Mouse (Mus musculus) kidney, adult 2 months (tissue): ENCODE results near the gene Cnpy2. TPM values are rescaled to one million over a fixed set of nuclear protein-coding genes. Genes with fewer than 3 reads are reported as not detected.

Experiments used
- DNase-seq: peaks from one replicate; pipeline ENCODE4 v3.0.0; 2021
- H3K27ac ChIP-seq: fragments of 200-500 bp; 2 replicates; pipeline ENCODE4 v1.5.1; 2012; ENCODE audit warnings: low read depth, low read length, control low read depth, inconsistent platforms; ENCODE audit not compliant: insufficient read depth
- H3K27me3 ChIP-seq: fragments of 200-500 bp; replicated peaks from 2 replicates; pipeline ENCODE4 v1.6.1; 2012; ENCODE audit warnings: mild to moderate bottlenecking, moderate library complexity, low read length, inconsistent platforms; ENCODE audit not compliant: control insufficient read depth, insufficient read depth
- H3K36me3 ChIP-seq: fragments of 200-500 bp; 2 replicates; pipeline ENCODE4 v1.6.1; 2012; ENCODE audit warnings: mild to moderate bottlenecking, moderate library complexity, low read length, inconsistent platforms; ENCODE audit not compliant: control insufficient read depth, insufficient read depth
- H3K4me1 ChIP-seq: fragments of 200-500 bp; 2 replicates; pipeline ENCODE4 v1.6.1; 2011; ENCODE audit warnings: low read length; ENCODE audit not compliant: control insufficient read depth, insufficient read depth
- H3K4me3 ChIP-seq: fragments of 200-500 bp; 2 replicates; pipeline ENCODE4 v1.5.1; 2011; ENCODE audit warnings: mild to moderate bottlenecking, low read depth, low read length, control low read depth; ENCODE audit not compliant: insufficient read depth
- CTCF ChIP-seq: fragments of 200-500 bp; conservative IDR thresholded peaks from 2 replicates; pipeline ENCODE4 v1.5.1; 2011; ENCODE audit warnings: low read depth, mild to moderate bottlenecking, control low read depth, low read length, moderate library complexity, mixed read lengths; ENCODE audit not compliant: insufficient read depth, insufficient read length
- POLR2A ChIP-seq: fragments of 200-500 bp; IDR thresholded peaks from one replicate; pipeline ENCODE4 v1.6.1; 2011; ENCODE audit warnings: low read depth, low read length, control low read depth
- WGBS: fragments of 180-500 bp; shearing (Covaris S2); methylation state at CpG from one replicate; pipeline ENCODE4 v1.1.7; 2018; 5-methylcytosine and 5-hydroxymethylcytosine counted together
- polyA plus RNA-seq: library from polyadenylated mRNA; depleted of rRNA; stranded (reverse); fragments of >200 nt; gene quantifications from 2 replicates; pipeline ENCODE4 v1.2.3, GENCODE M21; 2012

Cnpy2 gene
- polyA plus RNA-seq, 1 experiment = 118 TPM

- Histone ChIP-seq H3K27me3 (no peaks in the 10 kb centered on the region), H3K27ac (peak overlapping the region; percentile 36; the same call in 1 of the 2 replicates), H3K4me1 (peaks cover 9% of the 10 kb centered on the region), H3K36me3 (no peaks in the 10 kb centered on the region), H3K4me3 (no peak overlapping the region)
- TF ChIP-seq CTCF (no peak), POLR2A (no peak)
- WGBS = 7% methylated on average over 7 of the region's 7 CpGs
- DNase-seq = peak; percentile 91
These were observed 22.5 kb downstream of the Cnpy2 start for GRCm38 (mm10) chr10:128344568-128345275.

- TF ChIP-seq POLR2A (no peak), CTCF (no peak)
- no peak overlapping the region for H3K4me3 ChIP-seq
- H3K27me3 ChIP-seq = no peaks in the 10 kb centered on the region
- no peak overlapping the region for H3K27ac ChIP-seq
- peaks cover 5% of the 10 kb centered on the region for H3K36me3 ChIP-seq
- no peak for DNase-seq
- H3K4me1 ChIP-seq = peaks cover 9% of the 10 kb centered on the region
- 85% methylated on average over 8 of the region's 8 CpGs for WGBS
These were observed 25.3 kb downstream of the Cnpy2 start for GRCm38 (mm10) chr10:128347541-128347940.

- peak; percentile 71 for DNase-seq
- TF ChIP-seq POLR2A (no peak), CTCF (peak; percentile 26; the same call in 1 of the 2 replicates)
- H3K4me1 ChIP-seq = no peaks in the 10 kb centered on the region
- H3K36me3 ChIP-seq = peaks cover 12% of the 10 kb centered on the region
- no peaks in the 10 kb centered on the region for H3K27me3 ChIP-seq
- no peak overlapping the region for H3K27ac ChIP-seq
- 58% methylated on average over 2 of the region's 2 CpGs for WGBS
- H3K4me3 ChIP-seq = no peak overlapping the region
These were observed 36.5 kb downstream of the Cnpy2 start for GRCm38 (mm10) chr10:128358796-128359195.

- no peak for TF ChIP-seq CTCF
- Histone ChIP-seq H3K4me3 (no peak overlapping the region), H3K27me3 (no peaks in the 10 kb centered on the region), H3K36me3 (peaks cover 8% of the 10 kb centered on the region; the same call in 1 of the 2 replicates), H3K27ac (no peak overlapping the region), H3K4me1 (no peaks in the 10 kb centered on the region)
- WGBS = 83% methylated on average over 6 of the region's 6 CpGs
- DNase-seq = no peak
These were observed 37.0 kb downstream of the Cnpy2 start for GRCm38 (mm10) chr10:128359226-128359625.

GRCm38 (mm10) chr10:128361836-128362235 lies 39.6 kb downstream of the Cnpy2 start:
- Histone ChIP-seq H3K27me3 (no peaks in the 10 kb centered on the region), H3K4me1 (no peaks in the 10 kb centered on the region), H3K27ac (no peak overlapping the region; the same call in 1 of the 2 replicates), H3K36me3 (peaks cover 8% of the 10 kb centered on the region; the same call in 1 of the 2 replicates), H3K4me3 (no peak overlapping the region)
- TF ChIP-seq POLR2A (no peak), CTCF (no peak)
- 87% methylated on average over 6 of the region's 6 CpGs for WGBS
- no peak for DNase-seq

- peaks cover 2% of the 10 kb centered on the region; the same call in 1 of the 2 replicates for H3K4me1 ChIP-seq
- no peaks in the 10 kb centered on the region for H3K27me3 ChIP-seq
- WGBS = 48% methylated on average over 3 of the region's 3 CpGs
- H3K4me3 ChIP-seq = no peak overlapping the region
- peaks cover 8% of the 10 kb centered on the region; the same call in 1 of the 2 replicates for H3K36me3 ChIP-seq
- DNase-seq = peak; percentile 57
- TF ChIP-seq CTCF (peak; percentile 40), POLR2A (no peak)
- no peak overlapping the region for H3K27ac ChIP-seq
These were observed 40.3 kb downstream of the Cnpy2 start for GRCm38 (mm10) chr10:128362568-128362967.

GRCm38 (mm10) chr10:128367899-128368401 lies 45.7 kb downstream of the Cnpy2 start:
- Histone ChIP-seq H3K27me3 (no peaks in the 10 kb centered on the region), H3K36me3 (peaks cover 4% of the 10 kb centered on the region; the same call in 1 of the 2 replicates), H3K4me3 (peak overlapping the region; percentile 75), H3K4me1 (peaks cover 10% of the 10 kb centered on the region), H3K27ac (peak overlapping the region; percentile 80)
- DNase-seq = peak; percentile 87
- 13% methylated on average over 19 of the region's 19 CpGs for WGBS
- TF ChIP-seq POLR2A (no peak), CTCF (no peak)
